Mouse (Mus musculus): ENCODE results near the gene Gm10295. TPM values are rescaled to one million over a fixed set of nuclear protein-coding genes. Genes with fewer than 3 reads are reported as not detected.

The Gm10295 gene
- polyA plus RNA-seq (2012; fragmentation: generic; extraction: Trizol): not detected

GRCm38 (mm10) chr7:71351364-71351763, at the start of gene Gm10295:
Gene Gm10295, minus strand, starts transcription at chr7:71351485.

Data from C3H10T1/2 (cell line).